Mouse (Mus musculus) Muller cell, postnatal 12 days (primary cell): ENCODE results near the gene Rbfox1.

ENCODE experiments used
- DNase-seq: peaks from one replicate; pipeline ENCODE4 v3.0.0-alpha.2; 2015; ENCODE audit errors: inconsistent ontology term

Rbfox1 gene

DNA sequence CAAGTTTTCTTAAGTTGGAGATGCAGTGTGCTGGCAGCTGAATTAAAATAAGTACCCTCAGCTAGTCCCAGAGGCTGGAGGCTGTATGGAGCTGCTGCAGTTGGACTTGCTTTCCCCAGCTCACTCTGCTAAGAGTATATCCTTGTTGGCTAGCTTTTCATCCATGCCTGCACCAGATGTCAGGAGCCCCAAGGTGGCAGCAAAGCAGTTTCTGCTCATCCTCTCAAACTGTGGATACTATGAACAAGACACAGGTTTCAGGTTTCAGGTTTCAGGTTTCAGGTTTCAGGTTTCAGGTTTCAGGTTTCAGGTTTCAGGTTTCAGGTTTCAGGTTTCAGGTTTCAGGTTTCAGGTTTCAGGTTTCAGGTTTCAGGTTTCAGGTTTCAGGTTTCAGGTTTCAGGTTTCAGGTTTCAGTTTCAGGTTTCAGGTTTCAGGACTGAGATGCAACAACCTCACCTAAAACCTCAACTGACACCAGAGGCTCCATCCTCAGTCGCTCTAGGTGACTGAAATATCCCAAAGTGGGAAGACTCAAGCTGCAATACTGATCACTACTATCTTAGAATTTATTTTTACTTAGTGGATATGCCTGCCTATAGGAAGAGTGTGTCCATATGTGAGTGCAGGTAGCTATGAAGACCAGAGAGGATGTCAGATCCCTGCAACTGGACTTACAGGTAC, 801.1 kb downstream of the Rbfox1 start:
- DNase-seq, result no peak

DNA sequence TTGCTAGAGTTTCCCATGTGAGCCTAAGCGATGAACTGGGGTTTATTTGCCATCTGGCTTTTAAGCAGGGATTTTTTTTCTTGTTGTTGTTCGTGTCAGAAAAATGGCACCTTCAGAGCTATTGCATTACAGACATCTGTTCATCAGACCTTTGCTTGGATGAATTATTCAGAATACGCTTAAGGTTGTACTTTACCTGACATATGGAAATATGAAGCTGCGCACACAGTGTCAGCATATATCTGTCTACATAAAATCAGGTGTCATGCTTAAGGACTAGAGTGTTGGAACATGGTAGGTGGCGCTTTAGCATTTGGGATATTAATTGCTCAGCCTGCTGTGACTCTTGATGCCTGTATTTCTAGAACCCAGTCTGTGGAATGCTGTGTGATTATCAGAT, 819.7 kb downstream of the Rbfox1 start:
- no peak for DNase-seq

DNA sequence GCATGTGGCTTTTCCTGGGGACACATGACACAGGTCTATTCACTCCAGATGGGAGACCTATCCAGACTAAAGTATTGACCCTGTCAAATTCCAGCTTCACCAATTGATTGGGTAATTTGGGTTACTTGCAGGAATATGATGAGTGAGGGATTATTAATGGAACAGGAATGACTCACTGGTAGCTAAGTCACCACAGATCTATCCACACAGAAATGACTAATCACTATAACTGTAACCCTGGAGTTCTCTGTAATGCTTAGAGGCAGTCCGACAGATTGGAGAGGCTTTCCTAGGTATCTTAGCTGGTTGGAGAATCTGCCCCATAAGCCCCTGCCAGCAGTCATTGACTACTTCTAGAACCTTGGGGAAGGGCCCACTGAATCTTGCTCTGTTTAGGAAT, 827.2 kb downstream of the Rbfox1 start:
- DNase-seq, result peak; percentile 61

DNA sequence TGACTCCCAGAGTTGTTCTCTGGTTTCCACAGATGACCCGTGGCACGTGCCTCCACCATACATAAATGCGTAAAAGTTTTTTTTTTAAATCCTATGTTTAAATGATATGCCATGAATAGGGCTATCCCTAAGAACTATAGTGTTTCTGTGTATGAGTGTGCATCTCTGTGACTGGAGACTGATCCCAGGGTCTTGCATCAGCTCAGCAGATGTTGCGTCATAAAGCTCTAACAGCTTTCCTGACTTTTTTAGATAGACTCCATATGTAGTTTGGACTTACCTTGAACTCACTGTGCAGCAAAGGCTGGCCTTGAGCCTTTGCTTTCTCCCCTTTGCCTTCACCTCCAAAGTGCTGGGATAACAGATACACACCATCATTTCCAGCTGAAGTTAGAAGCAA, 830.1 kb downstream of the Rbfox1 start:
- no peak for DNase-seq

DNA sequence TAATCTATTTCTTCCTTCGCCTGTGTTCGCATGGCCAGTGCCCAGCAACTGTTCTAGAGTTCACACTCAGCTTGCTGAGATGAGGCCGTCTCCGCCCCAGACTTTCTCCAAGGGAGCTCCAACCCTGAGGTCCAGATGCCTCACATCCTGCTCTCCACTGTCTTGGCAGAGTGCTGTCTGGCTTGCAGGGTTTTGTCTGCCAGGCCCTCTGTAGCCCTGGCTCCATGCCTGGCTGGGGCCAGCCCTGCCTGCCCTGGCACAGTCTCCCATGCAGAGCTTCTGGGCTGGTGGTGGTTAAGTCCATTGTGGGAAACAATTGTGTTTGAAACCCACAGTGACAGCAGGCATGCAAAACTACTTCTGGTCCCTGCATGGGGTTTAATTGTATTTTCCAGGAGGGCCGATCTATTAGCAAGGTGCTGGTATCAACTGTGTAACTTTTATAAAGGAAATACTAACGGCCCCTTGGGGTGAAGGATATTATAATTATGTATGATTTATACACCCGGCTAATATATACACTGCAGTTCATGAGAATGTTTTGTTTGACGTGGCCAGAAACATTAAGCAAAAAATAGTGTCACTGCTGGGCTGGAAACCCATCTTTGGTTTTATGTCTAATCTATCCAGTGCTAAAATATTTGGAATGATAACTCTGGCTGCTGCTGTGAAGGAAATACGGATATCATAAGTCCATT, 831.2 kb downstream of the Rbfox1 start:
- peak; percentile 95 for DNase-seq

- no peak for DNase-seq
Observed at GRCm38 (mm10) chr16:6719027-6719426, 833.9 kb downstream of the Rbfox1 start.

- DNase-seq, result no peak
Observed at GRCm38 (mm10) chr16:6732646-6733045, 847.5 kb downstream of the Rbfox1 start.

GRCm38 (mm10) chr16:6733427-6733826, 848.3 kb downstream of the Rbfox1 start:
- DNase-seq, result no peak

DNA sequence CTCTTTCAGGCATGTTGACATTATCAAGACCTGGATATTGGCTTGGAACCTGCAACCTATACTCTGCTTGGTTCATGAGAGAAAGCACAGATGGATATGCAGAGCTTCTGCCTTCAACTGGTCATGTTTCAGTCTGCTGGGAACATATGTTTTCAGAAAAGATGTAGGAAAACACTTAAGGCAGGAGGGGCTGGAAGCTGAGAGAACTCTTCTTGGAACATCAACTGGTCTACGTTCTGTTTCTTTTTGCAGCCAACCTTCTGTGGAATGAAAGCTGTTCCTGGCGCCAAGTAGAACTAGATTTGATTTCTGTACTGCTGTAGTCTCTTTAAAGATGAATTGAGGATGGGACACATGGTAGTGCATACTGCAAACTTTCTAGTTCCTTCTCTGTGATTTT, 851.4 kb downstream of the Rbfox1 start:
- no peak for DNase-seq

- no peak for DNase-seq
Observed at GRCm38 (mm10) chr16:6736998-6737397, 851.8 kb downstream of the Rbfox1 start.

GRCm38 (mm10) chr16:6746116-6746515, 861.0 kb downstream of the Rbfox1 start:
- no peak for DNase-seq

DNA sequence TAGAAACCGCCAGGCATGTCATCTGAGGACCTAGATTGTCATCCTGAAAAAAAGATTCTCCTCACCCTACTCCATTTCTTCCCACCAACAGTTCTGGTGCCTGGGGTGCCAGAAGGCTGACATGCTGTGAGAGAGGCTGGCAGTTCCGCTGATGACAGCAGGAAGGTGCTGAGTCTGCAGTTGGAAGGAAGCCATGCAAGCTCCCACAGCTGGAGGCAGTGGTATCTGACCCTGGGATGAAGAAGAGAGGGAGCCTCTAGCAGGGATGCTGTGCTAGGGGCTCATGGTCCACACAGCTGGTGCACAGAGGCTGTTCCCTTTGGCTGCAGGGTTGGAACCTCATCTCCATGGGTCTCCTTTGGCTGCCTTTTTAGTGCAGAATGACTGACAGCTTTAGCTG, 865.3 kb downstream of the Rbfox1 start:
- no peak for DNase-seq

DNA sequence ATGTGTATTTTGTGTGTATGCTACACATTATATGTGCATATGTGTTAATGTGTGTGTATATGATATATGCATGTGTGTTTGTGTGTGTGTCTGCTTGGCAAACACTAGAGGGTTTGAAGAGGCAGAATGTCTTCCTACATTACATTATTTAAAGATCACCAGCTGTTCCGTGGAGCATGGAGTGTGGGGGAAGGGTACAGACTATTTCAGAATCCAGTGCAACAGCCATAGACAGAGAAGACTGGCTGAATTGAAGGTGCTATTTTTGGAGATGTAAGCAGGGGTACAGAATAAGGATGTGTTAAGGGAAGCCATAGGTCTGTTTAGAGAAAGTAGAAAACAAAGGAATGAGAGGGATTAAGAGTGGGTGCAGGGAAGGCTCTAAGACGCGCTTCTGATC, 869.7 kb downstream of the Rbfox1 start:
- no peak for DNase-seq

- no peak for DNase-seq
Observed at GRCm38 (mm10) chr16:6769495-6770237, 884.5 kb downstream of the Rbfox1 start.

GRCm38 (mm10) chr16:6777506-6778185, 892.5 kb downstream of the Rbfox1 start:
- DNase-seq, result no peak

GRCm38 (mm10) chr16:6784144-6784543, 899.0 kb downstream of the Rbfox1 start:
- DNase-seq, result no peak

DNA sequence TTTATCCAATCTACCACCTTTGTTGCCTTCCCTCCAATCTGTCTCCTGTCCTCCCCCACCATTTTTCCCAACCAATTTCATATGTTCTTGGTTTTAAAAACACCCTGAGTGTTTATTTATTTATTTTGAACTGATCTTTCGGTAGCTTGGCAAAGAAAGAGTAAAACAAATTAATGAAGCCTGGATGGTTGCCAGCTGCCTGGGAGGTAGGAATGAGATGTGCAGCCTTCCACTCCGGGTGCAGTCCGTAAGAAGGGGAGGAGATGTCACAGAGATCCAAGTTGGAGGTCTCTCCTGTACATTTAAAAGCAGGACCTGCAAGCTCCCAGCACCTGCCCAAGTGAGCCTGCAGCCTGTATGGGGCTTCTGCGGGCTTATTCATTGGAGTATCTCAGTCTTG, 899.9 kb downstream of the Rbfox1 start:
- DNase-seq, result no peak

- no peak for DNase-seq
Observed at GRCm38 (mm10) chr16:6791218-6791617, 906.1 kb downstream of the Rbfox1 start.

GRCm38 (mm10) chr16:6791655-6792054, 906.5 kb downstream of the Rbfox1 start:
- peak; percentile 39 for DNase-seq

GRCm38 (mm10) chr16:6806246-6806645, 921.1 kb downstream of the Rbfox1 start:
- no peak for DNase-seq

DNA sequence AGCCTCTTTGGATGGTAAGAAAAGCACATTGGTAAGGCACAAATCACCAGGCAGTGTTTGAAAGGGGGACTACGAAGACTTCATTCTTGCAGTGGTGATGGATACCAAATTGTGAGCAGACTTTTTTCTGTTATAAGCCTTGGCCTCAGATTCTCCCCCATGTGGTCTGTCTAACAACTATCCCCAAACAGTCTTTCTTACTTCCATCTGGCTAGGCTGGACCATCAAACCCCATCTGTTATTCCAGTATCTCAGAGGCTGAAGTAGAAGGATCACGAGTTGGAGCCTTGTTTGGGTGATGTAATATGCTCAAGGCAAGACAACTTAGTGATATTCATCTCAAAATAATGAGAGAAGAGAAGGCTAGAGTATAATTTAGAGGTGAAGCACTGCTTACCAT, 922.7 kb downstream of the Rbfox1 start:
- DNase-seq, result no peak

- no peak for DNase-seq
Observed at GRCm38 (mm10) chr16:6813871-6814270, 928.7 kb downstream of the Rbfox1 start.
